Mouse (Mus musculus) thymus, postnatal 14 days (tissue): ENCODE measurements around the gene Atf7ip.
A peak's percentile ranks its signal among the peaks of the same experiment; 100 is the strongest.
"Not testable (repeated sequence)": the region's sequence is repeated elsewhere in the genome, so short reads cannot be mapped to it uniquely, and the experiment has no call there.

Source experiments
- DNase-seq: peaks from one replicate; pipeline ENCODE4 v3.0.0; 2021

The Atf7ip gene

DNA sequence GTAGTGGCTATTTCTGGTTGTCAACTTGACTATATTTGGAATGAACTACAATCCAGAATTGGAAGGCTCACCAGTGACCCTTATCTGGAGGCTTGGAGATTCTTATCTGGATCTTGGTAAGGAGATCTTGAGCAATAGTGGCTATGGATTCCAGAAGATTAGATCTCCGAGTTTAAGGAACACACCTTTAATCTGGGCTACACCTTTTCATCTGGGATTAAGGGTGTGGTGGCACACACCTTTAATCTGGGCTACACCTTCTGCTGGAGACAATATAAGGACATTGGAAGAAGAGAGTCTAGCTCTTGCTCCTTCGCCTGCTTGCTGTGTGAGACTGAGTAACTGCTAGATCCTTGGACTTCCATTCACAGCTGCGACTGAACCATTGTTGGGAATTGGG, at the start of gene Atf7ip:
Atf7ip (plus strand) TSS at position 301 of the 400 bp plus-strand sequence.
- not testable (repeated sequence) for DNase-seq

DNA sequence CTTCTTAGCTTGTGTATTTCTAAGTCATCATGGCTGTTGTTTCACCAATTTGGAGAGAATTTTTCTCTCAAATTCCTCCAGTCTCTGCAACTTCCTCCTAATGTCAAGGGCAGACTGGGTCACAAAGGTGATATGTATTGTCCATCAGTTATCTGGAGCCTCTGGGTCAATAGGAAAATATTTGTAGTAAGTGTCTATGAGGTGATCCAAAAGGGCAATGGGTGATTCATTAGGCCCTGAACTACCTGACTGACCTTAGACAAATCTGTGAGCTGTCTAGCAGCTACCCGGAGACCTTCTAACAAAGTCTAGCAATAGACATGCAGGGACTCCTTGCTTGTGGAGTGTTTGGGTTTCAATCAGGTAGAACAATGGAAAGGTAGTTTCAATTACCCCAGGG, 49.7 kb upstream of the Atf7ip start:
- DNase-seq = no peak

DNA sequence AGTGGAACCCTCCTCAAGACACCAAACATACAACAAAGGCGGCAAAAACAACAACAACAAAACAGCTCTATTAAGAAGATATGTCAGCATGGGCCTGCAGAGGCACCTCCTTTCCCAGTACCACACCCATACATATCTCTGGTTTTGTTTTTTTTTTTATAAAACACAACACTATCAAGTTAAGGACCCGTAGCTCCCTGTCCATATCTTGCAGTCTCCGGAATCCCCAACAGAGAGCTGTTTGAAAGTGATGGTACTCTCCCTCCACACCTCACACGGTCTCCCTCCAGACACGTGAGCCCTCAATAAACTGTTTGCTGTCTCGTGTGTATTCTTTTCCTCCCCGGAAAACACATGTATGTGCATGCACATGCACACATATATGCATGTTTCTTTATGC, 46.8 kb upstream of the Atf7ip start:
- DNase-seq = no peak

DNA sequence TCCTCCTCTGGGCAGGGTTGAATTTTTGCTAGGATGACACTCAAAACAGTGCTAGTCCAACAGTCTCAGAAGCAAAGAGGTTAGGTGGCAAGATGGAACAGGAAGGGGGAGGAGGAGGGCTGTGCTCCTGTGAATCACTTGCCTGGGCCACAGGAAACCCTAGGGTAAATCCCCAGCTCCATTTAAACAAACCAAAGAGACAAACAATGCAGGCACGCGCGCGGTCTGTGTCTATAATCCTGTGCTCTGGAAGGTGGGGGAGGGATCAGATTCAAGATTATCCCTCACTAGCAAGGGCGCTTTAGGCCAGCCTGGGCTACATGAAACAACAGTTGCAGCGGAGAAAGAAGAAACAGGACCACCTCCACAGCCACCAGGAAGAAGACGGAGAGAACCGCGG, 42.5 kb upstream of the Atf7ip start:
- peak; percentile 63 for DNase-seq

DNA sequence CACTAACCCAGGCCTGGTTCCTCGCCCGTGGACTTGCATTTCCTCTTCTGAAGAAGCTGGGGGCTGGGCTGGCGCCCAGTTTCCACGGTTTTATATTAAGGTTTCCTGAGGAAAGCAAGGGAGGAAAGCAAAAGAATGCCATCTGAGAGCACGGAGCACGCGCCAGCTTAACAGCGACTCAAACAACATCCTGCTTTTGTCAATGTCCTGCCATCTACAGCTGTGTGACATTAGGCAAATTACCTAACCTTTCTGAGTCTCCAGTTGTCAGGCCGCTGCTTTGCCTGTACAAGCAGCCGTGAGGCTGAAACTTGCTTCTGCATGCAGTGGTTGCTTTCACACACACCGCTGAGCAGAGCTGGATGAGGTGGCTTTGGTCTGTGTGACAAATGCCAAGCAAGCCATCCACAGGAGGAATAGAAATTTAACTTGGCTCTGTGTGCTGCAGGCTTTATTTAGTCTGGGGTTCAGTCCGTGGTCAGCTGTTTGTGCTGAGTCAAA, 41.8 kb upstream of the Atf7ip start:
- DNase-seq = peak; percentile 49

DNA sequence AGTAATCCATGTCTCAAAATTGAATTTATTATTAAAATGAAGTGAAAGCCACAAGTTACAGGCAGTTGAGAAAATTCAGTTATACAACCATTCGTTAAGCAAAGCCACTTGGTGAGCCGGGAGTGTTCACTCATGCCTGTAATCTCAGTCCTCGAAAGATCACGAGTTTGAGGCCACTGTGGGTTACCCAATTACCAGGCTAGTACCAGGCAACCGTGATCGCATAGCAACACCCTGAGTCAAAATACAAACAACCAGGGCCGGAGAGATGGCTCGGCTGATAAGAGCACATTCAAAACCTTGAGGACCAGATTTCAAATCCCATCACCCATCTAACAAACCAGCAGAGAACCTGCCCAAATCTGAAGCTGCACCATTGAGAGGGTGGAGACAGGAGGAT, 40.9 kb upstream of the Atf7ip start:
- no peak for DNase-seq

DNA sequence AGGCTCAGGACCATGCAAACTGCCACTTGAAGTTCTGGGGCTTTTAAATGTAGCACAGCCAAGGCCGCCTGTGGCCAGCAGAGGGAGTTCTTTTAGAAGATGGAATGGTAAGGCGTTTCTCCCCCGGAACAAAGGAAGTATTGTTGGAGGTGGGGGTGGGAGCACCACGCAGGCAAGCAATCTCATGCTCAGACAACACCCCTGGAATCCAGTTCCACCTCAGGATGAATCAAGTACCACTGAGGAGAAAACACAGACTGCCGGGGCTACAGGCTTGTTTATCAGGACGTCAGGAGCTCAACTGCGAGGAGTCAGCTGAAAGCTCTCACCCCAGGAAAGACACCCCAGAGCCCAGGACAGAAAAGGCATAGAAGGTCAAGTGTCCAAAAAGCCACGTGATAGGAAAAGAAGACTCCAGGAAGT, 40.0 kb upstream of the Atf7ip start:
- peak; percentile 84 for DNase-seq

DNA sequence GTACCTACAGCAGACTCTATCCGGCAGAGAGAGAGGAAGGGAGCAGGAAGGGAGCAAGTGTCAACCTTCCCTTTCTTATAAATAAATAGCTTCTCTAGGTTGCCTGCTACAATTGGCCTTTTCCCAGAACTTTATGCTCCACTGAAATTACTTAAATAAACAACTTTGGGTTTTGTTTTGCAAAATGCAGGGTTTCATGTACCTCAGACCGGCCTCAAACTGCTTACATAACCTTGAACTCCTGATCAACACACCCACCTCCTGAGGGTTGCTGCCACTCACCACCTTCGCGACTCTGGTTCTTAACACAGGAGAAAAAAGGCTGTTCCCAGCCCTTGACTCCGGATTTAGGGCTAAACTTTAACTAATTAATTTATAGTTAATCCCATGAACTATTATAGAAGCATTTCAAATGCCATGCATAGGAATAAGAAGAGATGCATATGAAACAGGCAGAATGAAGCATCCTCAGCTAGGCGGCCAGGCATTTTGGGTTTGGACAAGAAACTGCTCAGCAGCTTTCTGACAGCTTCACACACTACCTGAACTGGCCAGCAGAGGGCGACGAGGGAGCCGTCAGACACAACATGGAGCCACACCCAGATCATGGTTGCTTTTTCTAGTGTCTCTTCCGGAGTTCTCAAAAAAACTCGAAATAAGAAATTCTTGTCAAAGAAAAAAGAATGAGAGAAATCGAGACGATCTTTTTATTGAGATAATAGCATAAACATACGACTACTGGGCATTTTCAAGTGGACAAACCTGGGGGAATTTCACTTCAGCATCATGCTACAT, 38.8 kb upstream of the Atf7ip start:
- peak; percentile 90 for DNase-seq

DNA sequence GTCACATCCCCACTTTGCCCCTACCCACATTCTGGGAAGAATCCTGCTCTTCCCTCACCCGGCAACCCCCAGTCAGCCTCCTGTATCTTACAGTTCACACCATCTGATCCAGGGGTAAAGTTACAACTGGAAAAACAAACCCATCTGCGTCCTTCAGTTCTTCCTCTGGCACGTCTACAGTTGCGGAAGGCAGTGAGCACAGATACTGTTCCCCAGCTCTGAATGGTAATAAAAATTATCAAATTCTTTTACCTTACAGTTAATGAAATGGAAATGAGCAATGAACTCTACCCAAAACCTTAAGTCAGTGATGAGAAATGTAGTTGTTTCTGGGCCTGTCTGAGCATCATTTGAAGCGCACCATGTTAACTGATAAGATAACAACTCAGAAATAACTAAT, 38.1 kb upstream of the Atf7ip start:
- no peak for DNase-seq

DNA sequence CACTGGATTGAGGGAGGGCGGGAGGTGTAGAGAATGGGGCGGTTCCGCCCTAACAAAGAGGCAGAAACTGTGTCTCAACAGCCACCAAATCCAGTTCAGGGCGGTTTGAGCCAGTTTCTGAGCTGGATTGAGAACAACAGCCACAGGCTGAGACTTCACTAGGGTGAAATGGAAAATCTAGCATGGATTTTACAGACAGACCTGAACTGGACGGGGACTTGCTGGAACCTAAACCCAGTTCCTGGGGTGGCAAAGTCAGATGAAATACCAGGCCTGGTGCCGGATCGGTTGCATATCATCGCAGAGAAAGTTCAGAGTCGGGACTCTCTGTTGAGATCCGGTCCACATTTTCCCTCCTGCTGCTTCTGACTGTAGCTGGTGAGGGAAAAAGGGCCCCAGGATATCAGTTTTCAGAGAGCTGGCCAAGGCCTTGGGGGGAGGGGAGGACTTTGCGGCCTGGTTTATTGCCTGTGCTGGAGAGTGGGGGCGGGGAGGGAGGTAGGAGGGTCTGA, 37.5 kb upstream of the Atf7ip start:
- peak; percentile 91 for DNase-seq

DNA sequence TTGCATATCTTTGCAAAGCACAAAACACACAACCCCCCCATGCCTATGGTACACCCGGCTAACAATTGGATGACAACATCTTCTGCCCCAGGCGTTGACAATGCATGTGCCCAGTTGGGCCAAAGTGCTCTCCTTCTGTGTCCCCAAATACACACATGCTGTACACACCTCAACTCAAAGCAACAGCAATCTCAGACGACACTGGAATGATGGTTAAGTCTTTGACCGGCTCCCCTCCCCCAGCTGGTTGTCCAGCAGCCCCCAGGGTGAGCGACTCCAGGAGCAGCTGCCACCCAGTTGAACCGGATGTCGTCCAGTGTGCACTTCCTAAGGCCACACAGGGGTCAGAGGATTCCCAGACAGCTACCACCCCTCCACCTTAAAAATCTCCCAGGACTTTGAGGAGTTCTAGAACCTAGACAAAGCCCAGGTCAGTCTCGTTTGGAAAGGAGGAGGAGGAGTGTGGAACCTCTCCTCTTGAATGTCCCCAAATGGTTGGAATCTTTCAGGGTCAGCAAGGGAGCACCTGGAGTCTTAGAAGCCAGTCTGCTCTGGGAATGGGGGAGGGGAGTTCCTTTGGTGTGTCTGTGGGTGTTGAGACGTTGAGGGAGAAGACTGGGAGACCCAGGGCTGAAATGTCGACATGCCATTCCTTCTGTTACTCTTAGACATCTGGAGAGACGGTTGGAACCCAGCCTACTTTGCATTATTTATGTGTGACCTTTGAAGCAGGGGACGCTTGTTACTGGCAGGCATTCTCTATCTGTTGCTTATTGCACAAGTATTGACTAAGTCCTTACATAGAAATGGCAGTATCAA, 36.8 kb upstream of the Atf7ip start:
- DNase-seq = peak; percentile 29

DNA sequence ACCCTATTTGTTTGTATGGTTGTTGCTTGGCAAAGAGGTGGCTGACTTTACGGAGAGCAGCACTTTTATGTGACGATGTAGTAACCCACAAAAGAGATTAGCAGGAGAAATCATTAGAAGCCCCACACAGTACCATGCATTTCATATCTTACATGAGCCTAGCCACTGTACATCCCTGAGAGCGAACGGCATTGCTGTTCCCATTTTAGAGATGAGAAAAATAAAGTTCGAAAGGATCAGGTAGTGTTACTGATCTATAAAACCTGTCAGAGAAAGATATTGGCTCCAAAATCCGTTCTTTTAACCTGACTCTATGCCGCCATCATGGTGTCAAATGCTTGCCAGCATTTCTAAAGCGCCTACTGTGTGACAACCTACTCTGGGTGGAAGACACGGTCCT, 36.2 kb upstream of the Atf7ip start:
- no peak for DNase-seq

DNA sequence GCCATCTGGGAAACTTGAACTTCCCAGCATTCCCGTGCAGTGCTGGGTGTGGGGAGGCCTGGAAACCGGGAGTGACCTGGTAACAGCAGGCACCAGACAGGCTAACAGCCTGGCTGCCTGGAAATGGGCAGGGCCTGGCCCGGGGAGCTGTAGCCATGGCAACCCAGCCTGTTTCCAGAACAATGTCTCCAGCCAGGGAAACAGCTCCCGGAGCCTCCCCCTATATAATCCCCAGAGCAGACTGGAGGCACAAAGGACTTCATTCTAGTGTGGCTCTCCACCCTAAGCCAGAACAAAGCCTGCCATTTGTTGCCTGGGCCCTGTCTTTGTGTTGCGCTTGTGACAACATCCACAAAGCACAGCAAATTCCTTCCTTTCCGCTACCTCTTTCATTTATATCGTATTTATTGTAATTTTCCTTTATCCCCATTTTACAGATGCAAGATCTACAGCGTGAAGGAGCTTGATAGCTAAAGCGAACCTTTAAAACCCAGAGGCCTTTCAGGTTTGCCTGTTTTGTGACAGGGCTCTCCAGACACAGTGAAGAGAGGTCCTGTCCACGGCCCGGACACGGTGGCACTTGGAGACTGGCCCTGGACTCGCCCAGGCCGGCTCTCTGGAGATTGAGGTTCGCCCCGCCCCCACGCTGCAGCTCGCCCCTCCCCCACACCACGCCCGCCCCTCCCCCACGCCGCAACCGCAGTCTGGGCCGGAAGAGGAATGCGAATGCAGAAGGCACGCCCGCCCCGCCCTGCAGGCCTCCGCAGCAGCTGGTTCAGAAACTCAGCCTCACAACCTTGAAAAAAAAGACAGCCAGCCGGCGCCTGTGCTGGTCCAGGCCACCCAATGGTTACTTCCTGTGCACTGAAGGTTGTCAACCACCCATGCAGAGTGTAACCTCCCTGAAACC, 35.4 kb upstream of the Atf7ip start:
- DNase-seq = peak; percentile 90

DNA sequence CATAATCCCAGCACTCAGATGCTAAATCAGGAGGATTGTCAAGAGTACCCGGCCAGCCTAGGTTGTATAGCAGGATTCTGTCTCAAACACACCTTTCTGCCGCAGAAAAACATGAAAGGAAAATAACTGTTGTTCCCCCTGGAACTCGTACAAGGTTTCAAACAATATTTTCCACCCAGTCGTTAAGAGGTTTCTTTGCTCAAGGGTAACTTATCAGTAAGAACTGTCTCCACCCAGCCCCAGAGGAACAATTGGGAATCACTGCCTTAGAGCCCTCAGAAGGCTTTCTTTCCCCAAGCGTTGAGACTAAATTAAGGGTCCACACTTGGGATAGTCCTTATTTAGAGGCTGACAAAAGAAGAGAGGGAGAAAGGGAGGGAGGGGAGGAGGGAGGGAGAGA, 34.4 kb upstream of the Atf7ip start:
- peak; percentile 22 for DNase-seq

DNA sequence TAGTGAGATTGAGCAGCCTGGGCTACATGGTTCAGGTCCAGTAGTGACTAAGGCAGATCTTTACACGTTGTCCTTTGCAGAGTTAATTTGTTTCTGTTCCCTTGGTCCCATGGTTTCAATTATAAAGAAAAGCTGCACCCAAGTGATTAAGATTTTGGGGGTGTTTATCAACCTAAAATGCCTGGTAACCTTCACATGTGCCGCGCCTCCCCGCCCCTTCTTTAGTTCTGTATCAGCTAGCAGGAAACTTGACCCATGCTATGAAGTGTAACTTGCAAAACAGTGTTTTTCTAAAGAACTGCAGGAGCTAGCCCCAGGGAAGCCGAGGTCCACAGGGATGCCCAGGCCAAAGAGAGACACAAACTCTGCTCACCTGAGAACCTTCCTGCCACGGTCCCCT, 33.2 kb upstream of the Atf7ip start:
- DNase-seq = no peak

DNA sequence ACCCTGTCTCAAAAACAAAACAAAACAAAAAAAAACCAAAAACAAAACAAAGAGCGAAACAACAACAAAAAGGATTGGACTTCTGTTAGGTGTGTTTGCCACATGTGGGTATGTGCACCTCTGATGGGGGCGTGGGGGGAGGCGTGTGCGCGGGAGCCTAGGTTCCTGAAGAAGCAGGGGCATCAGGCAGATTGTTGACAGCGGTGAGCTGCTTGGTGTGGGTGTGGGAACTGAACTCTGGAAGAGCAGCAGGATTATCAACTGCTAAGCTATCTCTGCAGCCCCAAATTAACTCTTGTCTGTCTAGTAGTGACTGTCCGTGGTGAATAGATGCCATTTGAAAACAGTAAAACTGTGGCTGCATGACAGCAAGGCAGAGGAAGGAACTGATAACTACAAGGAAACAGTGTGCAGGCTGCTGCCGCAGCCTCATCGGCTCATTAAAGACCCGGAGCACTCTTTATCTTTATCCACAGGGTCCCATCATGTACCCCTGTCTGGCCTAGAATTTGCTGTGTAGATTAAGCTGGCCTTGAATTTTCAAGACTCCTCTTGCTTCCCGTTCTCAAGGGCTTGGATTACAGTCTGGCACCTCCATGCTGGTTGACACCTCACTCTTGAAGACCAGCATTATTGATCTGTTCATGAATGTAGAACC, 32.4 kb upstream of the Atf7ip start:
- no peak for DNase-seq

DNA sequence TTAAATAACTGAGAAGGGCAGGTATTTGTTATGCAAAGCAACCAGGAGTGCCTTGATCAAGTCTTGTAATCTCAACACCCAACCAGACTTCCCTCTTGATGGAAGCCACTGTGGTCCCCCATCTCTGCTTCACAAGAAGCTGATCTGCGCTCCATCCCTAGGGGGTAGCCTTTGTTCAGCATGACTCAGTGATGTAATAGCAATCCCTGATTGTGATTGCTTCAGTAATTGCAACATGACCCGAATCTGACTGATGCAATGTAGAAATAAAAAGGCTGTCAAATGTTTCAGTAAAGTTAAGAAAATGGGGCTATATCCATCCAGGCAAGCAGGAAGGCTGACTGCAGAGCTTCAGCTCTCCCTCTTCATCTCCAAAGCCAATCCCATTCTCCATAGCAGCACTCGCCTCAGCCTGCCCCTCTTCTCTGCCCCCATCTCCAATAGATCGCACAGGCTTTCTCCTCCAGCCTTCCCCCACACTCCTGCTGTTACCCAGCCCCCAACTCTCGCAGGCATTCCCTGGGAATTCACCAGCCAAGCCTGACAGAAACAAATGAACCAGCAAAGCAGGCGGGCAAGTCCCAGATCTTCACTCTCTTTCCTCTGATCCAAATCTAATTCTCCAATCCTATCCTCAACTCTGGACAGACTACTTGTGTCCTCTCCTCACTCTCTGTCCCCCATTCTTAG, 30.7 kb upstream of the Atf7ip start:
- no peak for DNase-seq

DNA sequence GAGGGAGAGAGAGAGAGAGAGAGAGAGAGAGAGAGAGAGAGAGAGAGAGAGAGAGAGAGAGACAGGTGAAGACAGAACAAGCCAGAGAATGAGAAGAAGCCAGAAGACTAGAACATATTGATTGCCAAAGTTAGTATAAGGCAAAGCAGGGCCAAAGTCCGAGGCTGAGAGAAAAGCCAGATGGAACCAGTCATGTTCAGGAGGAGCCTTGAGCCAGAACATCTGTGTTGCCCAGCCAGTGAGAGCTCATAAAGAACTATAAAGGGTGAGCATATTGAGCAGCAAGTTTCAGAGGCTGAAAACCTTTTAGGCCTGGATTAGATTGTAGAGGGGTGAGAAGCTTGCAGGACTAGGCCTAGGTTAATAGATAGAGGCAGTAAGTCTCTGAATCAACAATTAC, 28.1 kb upstream of the Atf7ip start:
- DNase-seq = no peak

DNA sequence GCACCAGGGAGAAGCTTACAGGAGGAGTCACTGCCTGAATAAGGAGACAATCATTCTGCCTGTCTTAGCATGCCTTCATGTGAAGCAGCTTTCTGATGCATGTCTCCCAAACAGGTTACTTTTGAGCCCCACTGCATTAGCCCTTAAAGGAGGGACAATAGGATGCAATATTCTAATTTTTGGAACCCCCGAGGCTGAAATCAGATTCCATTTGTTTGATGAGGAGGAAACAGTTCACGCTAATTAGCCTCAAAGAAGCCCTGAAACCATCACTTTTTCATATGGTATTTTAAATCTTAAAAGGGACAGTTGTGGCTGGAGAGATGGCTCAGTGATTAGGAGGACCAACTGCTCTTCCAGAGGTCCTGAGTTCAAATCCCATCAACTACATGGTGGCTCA, 22.4 kb upstream of the Atf7ip start:
- DNase-seq = no peak

DNA sequence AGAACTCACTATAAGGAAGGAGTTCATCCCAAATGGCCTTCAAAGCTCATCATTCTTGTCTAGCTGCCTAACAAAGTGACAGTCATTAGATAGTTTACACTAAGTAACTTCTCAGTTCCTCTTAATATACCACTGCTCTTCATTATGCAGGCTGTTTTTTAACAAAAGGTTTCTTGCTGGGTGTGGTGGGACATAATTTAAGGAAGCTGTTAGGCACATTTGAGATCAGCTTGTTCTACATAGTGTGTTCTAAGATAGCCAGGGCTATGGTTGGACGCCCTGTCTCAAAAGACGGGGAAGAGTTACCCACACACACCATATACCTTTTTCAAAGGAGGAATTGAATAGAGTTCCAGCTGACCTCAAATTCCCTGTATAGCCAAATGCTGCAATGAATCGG, 21.9 kb upstream of the Atf7ip start:
- DNase-seq = no peak

DNA sequence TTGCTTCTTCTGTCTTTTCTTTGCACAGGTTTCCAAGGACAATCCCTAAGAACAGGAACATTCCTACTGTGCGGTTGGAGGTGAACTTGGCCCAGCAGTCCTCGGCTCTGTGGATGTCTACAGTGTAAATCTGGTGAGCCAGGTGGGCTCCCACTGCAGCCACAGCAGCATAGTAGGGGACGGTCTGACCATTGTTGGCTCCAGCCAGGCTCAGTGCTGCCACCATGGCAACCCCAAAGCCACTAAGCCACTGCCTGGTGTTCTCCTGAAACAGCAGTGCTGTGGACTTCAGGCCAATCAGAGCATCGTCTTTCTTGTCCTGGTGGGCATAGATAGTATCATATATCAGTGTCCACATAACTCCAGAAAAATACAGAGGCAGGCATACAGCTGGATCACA, 19.8 kb upstream of the Atf7ip start:
- no peak for DNase-seq
